Mouse (Mus musculus) left cerebral cortex, postnatal 36 days (tissue): ENCODE data around the gene Gm10376. TPM values are rescaled to one million over a fixed set of nuclear protein-coding genes. Genes with fewer than 3 reads are reported as not detected.
"Not testable (repeated sequence)": the region's sequence is repeated elsewhere in the genome, so short reads cannot be mapped to it uniquely, and the experiment has no call there.

Experiments
- DNase-seq, 2 experiments: peaks; one replicate each; pipeline ENCODE4 v3.0.0; 2021 to 2022; ENCODE audit warnings: low spot score in 2 of 2, mixed read lengths in 1 of 2
- intact Hi-C: fragments of 180-260 bp; cut with DNase I; formaldehyde crosslinking; loops from one replicate; pipeline ENCODE4 v1.15.1; 2025
- total RNA-seq, 2 experiments: library from RNA; stranded (reverse); gene quantifications; 2 replicates each; pipeline ENCODE4 v1.2.3; 2021

Gene Gm10376
- total RNA-seq = not detected

- DNase-seq, intact Hi-C loops: not testable (repeated sequence)
Measured at GRCm38 (mm10) chr14:43015528-43015927, at the start of gene Gm10376. Gene Gm10376, minus strand, starts transcription at chr14:43015628.

- DNase-seq, intact Hi-C loops: not testable (repeated sequence)
Measured at GRCm38 (mm10) chr14:43060179-43060578, 44.8 kb upstream of the Gm10376 start.

- not testable (repeated sequence) for DNase-seq
Measured at GRCm38 (mm10) chr14:43058063-43058462, 42.6 kb upstream of the Gm10376 start.

GRCm38 (mm10) chr14:42993524-42993923 lies 21.9 kb downstream of the Gm10376 start, which contains the start of gene Gm8082:
Gene Gm8082, minus strand, starts transcription at chr14:42993624.
- DNase-seq, intact Hi-C loops: not testable (repeated sequence)

More at GRCm38 (mm10) chr14:43058063-43058462, 42.6 kb upstream of the Gm10376 start:
- intact Hi-C loops = not testable (repeated sequence)

Other genes with a start within 250 kb of the Gm10376 start
- gene Gm3015, start 246.8 kb downstream of the Gm10376 start, total RNA-seq = not detected
- gene Gm10377, start 217.6 kb downstream of the Gm10376 start, total RNA-seq = not detected
- not detected for gene Gm21977, start 162.2 kb downstream of the Gm10376 start, total RNA-seq
- not detected for gene Gm8082, start 22.0 kb downstream of the Gm10376 start, total RNA-seq
- gene Gm8094, start 61.0 kb upstream of the Gm10376 start, total RNA-seq = not detected
- gene Gm8104, start 85.0 kb upstream of the Gm10376 start, total RNA-seq = under 1 TPM; 0.68 to 0.69 TPM
- gene Gm7233, start 164.2 kb upstream of the Gm10376 start, total RNA-seq = under 1 TPM; 0.30 to 0.91 TPM
- not detected for gene Gm8122, start 219.7 kb upstream of the Gm10376 start, total RNA-seq
- under 1 TPM; 0.36 to 0.84 TPM for gene Gm8126, start 243.0 kb upstream of the Gm10376 start, total RNA-seq